Comparison of ENCODE assay signal across 9 mouse cellular contexts in the genomic region with DNA sequence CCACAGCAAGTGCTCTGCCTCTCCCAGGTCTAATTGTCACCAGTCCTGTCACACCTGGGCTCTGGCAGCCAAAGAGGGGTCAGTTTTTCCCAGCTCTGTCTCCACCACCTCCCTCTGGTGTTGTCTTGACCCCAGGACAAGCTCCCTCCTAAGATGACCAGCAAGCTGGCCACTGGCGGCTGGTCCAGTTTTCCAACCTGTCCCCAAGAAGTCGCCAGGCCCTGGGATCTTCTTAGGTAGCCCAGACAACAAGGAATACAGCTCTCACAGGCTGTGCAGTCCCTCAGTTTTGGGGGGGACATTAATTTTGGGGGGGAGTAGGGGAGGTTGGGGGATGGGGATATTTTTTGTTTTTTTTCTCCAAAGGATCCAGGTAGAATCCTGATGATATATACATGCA. TPM values are rescaled to one million over a fixed set of nuclear protein-coding genes. Genes with fewer than 3 reads are reported as not detected.
A peak's percentile ranks its signal among the peaks of the same experiment; 100 is the strongest.
DNase-seq lines count a peak whose midpoint lies in the region; ATAC-seq and TF ChIP-seq lines count a peak whose summit lies in the region.
"Had no signal": no experiment of that assay in that cellular context is flagged by ENCODE, and none has a peak within 500 bp of the region (broad histone marks: within the 10 kb centered on the region; RNA-seq: fewer than 3 reads in every experiment).

No protein-coding gene starts in this region.

- H3K27ac ChIP-seq in heart, postnatal 0 days (ENCODE audit: low read depth) = no peak overlapping the region
- H3K27ac ChIP-seq in embryonic facial prominence, embryonic 13.5 days = no peak overlapping the region; the same call in 1 of the 2 replicates
- no peak overlapping the region for H3K27ac ChIP-seq in embryonic facial prominence, embryonic 15.5 days (replicated peaks)
- no peak overlapping the region for H3K27ac ChIP-seq in limb, embryonic 12.5 days

- H3K4me3 ChIP-seq in heart, postnatal 0 days (ENCODE audit: low read depth, low read length) = no peak overlapping the region
- no peak overlapping the region; the same call in 1 of the 2 replicates for H3K4me3 ChIP-seq in embryonic facial prominence, embryonic 13.5 days
- H3K4me3 ChIP-seq in embryonic facial prominence, embryonic 15.5 days (replicated peaks) = no peak overlapping the region
- H3K4me3 ChIP-seq in limb, embryonic 12.5 days (replicated peaks) = no peak overlapping the region

- H3K27me3 ChIP-seq in heart, postnatal 0 days (ENCODE audit: control insufficient read depth, insufficient read depth, low read length) = no peaks in the 10 kb centered on the region
- peaks cover 9% of the 10 kb centered on the region for H3K27me3 ChIP-seq in embryonic facial prominence, embryonic 13.5 days
- H3K27me3 ChIP-seq in embryonic facial prominence, embryonic 15.5 days = no peaks in the 10 kb centered on the region
- H3K27me3 ChIP-seq in limb, embryonic 12.5 days = peaks cover 23% of the 10 kb centered on the region

- ATAC-seq in heart, postnatal 0 days (ENCODE audit: insufficient read depth, low read depth) = no peak
- no peak for ATAC-seq in embryonic facial prominence, embryonic 13.5 days (ENCODE audit: insufficient number of reproducible peaks, insufficient read depth, low FRiP score, low TSS enrichment, low read depth)
- ATAC-seq in embryonic facial prominence, embryonic 15.5 days (ENCODE audit: insufficient number of reproducible peaks, low FRiP score, low TSS enrichment, low read depth) = no peak
- no peak for ATAC-seq in limb, embryonic 12.5 days (ENCODE audit: insufficient number of reproducible peaks, insufficient read depth, low FRiP score, low TSS enrichment, low read depth)
- ATAC-seq in megakaryocyte progenitor cell, adult 5-6 weeks (replicated peaks; ENCODE audit: poor library complexity) = no peak

- peaks cover 27% of the 10 kb centered on the region for H3K4me1 ChIP-seq in heart, postnatal 0 days (ENCODE audit: control insufficient read depth, insufficient read depth)
- peaks cover 62% of the 10 kb centered on the region for H3K4me1 ChIP-seq in embryonic facial prominence, embryonic 13.5 days
- peaks cover 72% of the 10 kb centered on the region for H3K4me1 ChIP-seq in embryonic facial prominence, embryonic 15.5 days
- peaks cover 54% of the 10 kb centered on the region for H3K4me1 ChIP-seq in limb, embryonic 12.5 days (replicated peaks)

- no peak overlapping the region for H3K9ac ChIP-seq in heart, postnatal 0 days (replicated peaks; ENCODE audit: low read depth, low read length)
- H3K9ac ChIP-seq in embryonic facial prominence, embryonic 13.5 days = no peak overlapping the region
- H3K9ac ChIP-seq in embryonic facial prominence, embryonic 15.5 days = no peak overlapping the region
- H3K9ac ChIP-seq in limb, embryonic 12.5 days (replicated peaks) = no peak overlapping the region

- no peak for TF ChIP-seq EP300 in heart, postnatal 0 days (IDR thresholded peaks at IDR 0.05; ENCODE audit: low read depth)

- H3K4me2 ChIP-seq in heart, postnatal 0 days (ENCODE audit: low read depth, low read length) = 0 out of 2 replicates have a peak overlapping the region, but pooled peaks have one; percentile 64
- H3K4me2 ChIP-seq in embryonic facial prominence, embryonic 13.5 days = peak overlapping the region; percentile 89; the same call in 1 of the 2 replicates
- peak overlapping the region; percentile 88; the same call in 1 of the 2 replicates for H3K4me2 ChIP-seq in embryonic facial prominence, embryonic 15.5 days (replicated peaks)
- H3K4me2 ChIP-seq in limb, embryonic 12.5 days = peak overlapping the region; percentile 92

- intact Hi-C loops in heart, postnatal 25 days (cut with DNase I) = no loop called here

- 0 out of 2 replicates have a peak, but pooled peaks cover 5% of the 10 kb centered on the region for H3K36me3 ChIP-seq in heart, postnatal 0 days (replicated peaks; ENCODE audit: control insufficient read depth, insufficient read depth, low read length)
- H3K36me3 ChIP-seq in embryonic facial prominence, embryonic 13.5 days = peaks cover 3% of the 10 kb centered on the region
- H3K36me3 ChIP-seq in embryonic facial prominence, embryonic 15.5 days = 0 out of 2 replicates have a peak, but pooled peaks cover 2% of the 10 kb centered on the region
- H3K36me3 ChIP-seq in limb, embryonic 12.5 days = peaks cover 9% of the 10 kb centered on the region; the same call in 1 of the 2 replicates

- WGBS in heart, postnatal 0 days = 85% methylated on average over 2 of the region's 2 CpGs
- 57% methylated on average over 2 of the region's 2 CpGs for WGBS in embryonic facial prominence, embryonic 13.5 days
- 50% methylated on average over 2 of the region's 2 CpGs for WGBS in embryonic facial prominence, embryonic 15.5 days
- WGBS in limb, embryonic 12.5 days = 49% methylated on average over 2 of the region's 2 CpGs

- no peaks in the 10 kb centered on the region for H3K9me3 ChIP-seq in heart, postnatal 0 days (replicated peaks; ENCODE audit: control insufficient read depth, low read length)
- H3K9me3 ChIP-seq in embryonic facial prominence, embryonic 13.5 days = no peaks in the 10 kb centered on the region
- H3K9me3 ChIP-seq in embryonic facial prominence, embryonic 15.5 days (replicated peaks) = no peaks in the 10 kb centered on the region
- no peaks in the 10 kb centered on the region for H3K9me3 ChIP-seq in limb, embryonic 12.5 days

- no peak for TF ChIP-seq CTCF in heart, postnatal 0 days (IDR thresholded peaks at IDR 0.05; ENCODE audit: low read depth)

- no peak for DNase-seq in heart, postnatal 0 days (ENCODE audit: low spot score)
- no peak for DNase-seq in heart, postnatal 25 days (ENCODE audit: low spot score)
- DNase-seq in thymus, postnatal 25 days = no peak
- DNase-seq: cerebellum, adult 2 months; gastrocnemius, postnatal 10 days had no signal

RNA-seq across cellular contexts. Expression of gene Dok4, which starts 3.6 kb away (rescaled TPM):
- total RNA-seq in heart, postnatal 0 days (2014; rRNA removed; ENCODE audit: low replicate concordance) = 43.4 and 59.1 TPM in 2 replicates
- 27.7 and 28.7 TPM in 2 replicates for polyA plus RNA-seq in heart, postnatal 0 days (2015; fragmentation: Nextera tagmentation; extraction: Ambion mirVana)
- total RNA-seq in heart, postnatal 25 days (2021) = 10 to 100 TPM; 17.5 to 21.4 TPM
- polyA plus RNA-seq in embryonic facial prominence, embryonic 13.5 days (2015; fragmentation: Nextera tagmentation; extraction: Ambion mirVana) = 23.2 and 23.7 TPM in 2 replicates
- 31.0 and 31.1 TPM in 2 replicates for polyA plus RNA-seq in embryonic facial prominence, embryonic 15.5 days (2015; fragmentation: Nextera tagmentation; extraction: Ambion mirVana)
- 18.9 and 20.0 TPM in 2 replicates for polyA plus RNA-seq in limb, embryonic 12.5 days (2016; fragmentation: Nextera tagmentation; extraction: Ambion mirVana)
- total RNA-seq in megakaryocyte progenitor cell, adult 5-6 weeks (2015) = 0.49 TPM in 1 of 2 replicates, not detected in the other
- total RNA-seq in megakaryocyte progenitor cell, adult 5-6 weeks (2017) = 0.14 and 0.37 TPM in 2 replicates

RNA-seq across cellular contexts. Expression of gene Polr2c, which starts 15.3 kb away (rescaled TPM):
- total RNA-seq in heart, postnatal 0 days (2014; rRNA removed; ENCODE audit: low replicate concordance) = 96.3 and 112 TPM in 2 replicates
- 117 and 121 TPM in 2 replicates for polyA plus RNA-seq in heart, postnatal 0 days (2015; fragmentation: Nextera tagmentation; extraction: Ambion mirVana)
- total RNA-seq in heart, postnatal 25 days (2021) = 10 to 100 TPM; 57.5 to 64.3 TPM
- 152 and 159 TPM in 2 replicates for polyA plus RNA-seq in embryonic facial prominence, embryonic 13.5 days (2015; fragmentation: Nextera tagmentation; extraction: Ambion mirVana)
- 132 and 135 TPM in 2 replicates for polyA plus RNA-seq in embryonic facial prominence, embryonic 15.5 days (2015; fragmentation: Nextera tagmentation; extraction: Ambion mirVana)
- polyA plus RNA-seq in limb, embryonic 12.5 days (2016; fragmentation: Nextera tagmentation; extraction: Ambion mirVana) = 161 and 173 TPM in 2 replicates
- 64.3 and 66.4 TPM in 2 replicates for total RNA-seq in megakaryocyte progenitor cell, adult 5-6 weeks (2015)
- total RNA-seq in megakaryocyte progenitor cell, adult 5-6 weeks (2017) = 55.2 and 65.0 TPM in 2 replicates

RNA-seq across cellular contexts. Expression of gene Ciapin1, which starts 34.4 kb away (rescaled TPM):
- 41.6 and 80.6 TPM in 2 replicates for total RNA-seq in heart, postnatal 0 days (2014; rRNA removed; ENCODE audit: low replicate concordance)
- polyA plus RNA-seq in heart, postnatal 0 days (2015; fragmentation: Nextera tagmentation; extraction: Ambion mirVana) = 84.0 and 92.2 TPM in 2 replicates
- 10 to 100 TPM; 73.7 to 80.1 TPM for total RNA-seq in heart, postnatal 25 days (2021)
- polyA plus RNA-seq in embryonic facial prominence, embryonic 13.5 days (2015; fragmentation: Nextera tagmentation; extraction: Ambion mirVana) = 109 and 123 TPM in 2 replicates
- polyA plus RNA-seq in embryonic facial prominence, embryonic 15.5 days (2015; fragmentation: Nextera tagmentation; extraction: Ambion mirVana) = 81.7 and 92.5 TPM in 2 replicates
- polyA plus RNA-seq in limb, embryonic 12.5 days (2016; fragmentation: Nextera tagmentation; extraction: Ambion mirVana) = 145 and 156 TPM in 2 replicates
- total RNA-seq in megakaryocyte progenitor cell, adult 5-6 weeks (2015) = 29.3 and 34.5 TPM in 2 replicates
- total RNA-seq in megakaryocyte progenitor cell, adult 5-6 weeks (2017) = 49.1 and 58.0 TPM in 2 replicates

RNA-seq across cellular contexts. Expression of gene Coq9, which starts 34.5 kb away (rescaled TPM):
- 620 and 677 TPM in 2 replicates for total RNA-seq in heart, postnatal 0 days (2014; rRNA removed; ENCODE audit: low replicate concordance)
- 290 and 300 TPM in 2 replicates for polyA plus RNA-seq in heart, postnatal 0 days (2015; fragmentation: Nextera tagmentation; extraction: Ambion mirVana)
- 100 to 1,000 TPM; 542 TPM for total RNA-seq in heart, postnatal 25 days (2021)
- 61.8 and 65.9 TPM in 2 replicates for polyA plus RNA-seq in embryonic facial prominence, embryonic 13.5 days (2015; fragmentation: Nextera tagmentation; extraction: Ambion mirVana)
- 78.0 and 80.7 TPM in 2 replicates for polyA plus RNA-seq in embryonic facial prominence, embryonic 15.5 days (2015; fragmentation: Nextera tagmentation; extraction: Ambion mirVana)
- 61.8 and 64.4 TPM in 2 replicates for polyA plus RNA-seq in limb, embryonic 12.5 days (2016; fragmentation: Nextera tagmentation; extraction: Ambion mirVana)
- total RNA-seq in megakaryocyte progenitor cell, adult 5-6 weeks (2015) = 30.4 and 36.1 TPM in 2 replicates
- 54.2 and 57.8 TPM in 2 replicates for total RNA-seq in megakaryocyte progenitor cell, adult 5-6 weeks (2017)

RNA-seq across cellular contexts. Expression of gene Ccdc102a, which starts 45.3 kb away (rescaled TPM):
- 12.4 and 24.7 TPM in 2 replicates for total RNA-seq in heart, postnatal 0 days (2014; rRNA removed; ENCODE audit: low replicate concordance)
- polyA plus RNA-seq in heart, postnatal 0 days (2015; fragmentation: Nextera tagmentation; extraction: Ambion mirVana) = 10.1 and 10.6 TPM in 2 replicates
- 1 to 10 TPM; 6.3 to 7.2 TPM for total RNA-seq in heart, postnatal 25 days (2021)
- polyA plus RNA-seq in embryonic facial prominence, embryonic 13.5 days (2015; fragmentation: Nextera tagmentation; extraction: Ambion mirVana) = 38.0 and 40.7 TPM in 2 replicates
- 42.3 and 44.6 TPM in 2 replicates for polyA plus RNA-seq in embryonic facial prominence, embryonic 15.5 days (2015; fragmentation: Nextera tagmentation; extraction: Ambion mirVana)
- polyA plus RNA-seq in limb, embryonic 12.5 days (2016; fragmentation: Nextera tagmentation; extraction: Ambion mirVana) = 48.5 and 52.6 TPM in 2 replicates
- total RNA-seq in megakaryocyte progenitor cell, adult 5-6 weeks (2015) = 0.25 and 0.32 TPM in 2 replicates
- 1.2 and 1.3 TPM in 2 replicates for total RNA-seq in megakaryocyte progenitor cell, adult 5-6 weeks (2017)
